Mouse (Mus musculus): Measurements from ENCODE around the gene Gm10392. TPM values are rescaled to one million over a fixed set of nuclear protein-coding genes. Genes with fewer than 3 reads are reported as not detected.

The Gm10392 gene
- polyA plus RNA-seq, 1 experiment from 2014 or later, result not detected

GRCm38 (mm10) chr11:77490451-77490850 lies 28.5 kb downstream of the Gm10392 start:
- no peak for ATAC-seq (ENCODE audit: insufficient number of reproducible peaks, low FRiP score)
- H3K36me3 ChIP-seq, result no peaks in the 10 kb centered on the region
- H3K9ac ChIP-seq, result 0 out of 2 replicates have a peak overlapping the region, but pooled peaks have one; percentile 89
- H3K9me3 ChIP-seq (replicated peaks), result no peaks in the 10 kb centered on the region
- 0 out of 2 replicates have a peak, but pooled peaks cover 5% of the 10 kb centered on the region for H3K27me3 ChIP-seq (replicated peaks)
- H3K4me1 ChIP-seq (replicated peaks), result peaks cover 61% of the 10 kb centered on the region
- H3K27ac ChIP-seq (ENCODE audit: poor library complexity, severe bottlenecking), result no peak overlapping the region
- 65% methylated on average over 6 of the region's 6 CpGs for WGBS
- peak overlapping the region; percentile 96 for H3K4me2 ChIP-seq
- no peak overlapping the region for H3K4me3 ChIP-seq

GRCm38 (mm10) chr11:77489591-77490235 lies 29.3 kb downstream of the Gm10392 start, which contains the start of gene Ankrd13b:
Gene Ankrd13b, minus strand, starts transcription at chr11:77489678.
- WGBS, result 2% methylated on average over 64 of the region's 87 CpGs
- peak within 1 kb of the TSS; percentile 89 for H3K9ac ChIP-seq
- H3K36me3 ChIP-seq, result no peaks in the 10 kb centered on the region
- no peak for ATAC-seq (ENCODE audit: insufficient number of reproducible peaks, low FRiP score)
- H3K27ac ChIP-seq (ENCODE audit: poor library complexity, severe bottlenecking), result no peak within 1 kb of the TSS
- peak within 1 kb of the TSS; percentile 89 for H3K4me3 ChIP-seq
- no peaks in the 10 kb centered on the region for H3K9me3 ChIP-seq (replicated peaks)
- H3K27me3 ChIP-seq (replicated peaks), result 0 out of 2 replicates have a peak, but pooled peaks cover 5% of the 10 kb centered on the region
- H3K4me2 ChIP-seq, result peak within 1 kb of the TSS; percentile 96
- H3K4me1 ChIP-seq (replicated peaks), result peaks cover 54% of the 10 kb centered on the region

- Histone ChIP-seq H3K27ac (ENCODE audit: poor library complexity, severe bottlenecking) (no peak overlapping the region), H3K27me3 (replicated peaks) (0 out of 2 replicates have a peak, but pooled peaks cover 5% of the 10 kb centered on the region), H3K4me3 (peak overlapping the region; percentile 89), H3K9ac (peak overlapping the region; percentile 89), H3K36me3 (no peaks in the 10 kb centered on the region), H3K4me2 (peak overlapping the region; percentile 96), H3K9me3 (replicated peaks) (no peaks in the 10 kb centered on the region), H3K4me1 (replicated peaks) (peaks cover 46% of the 10 kb centered on the region)
- 3% methylated on average over 55 of the region's 55 CpGs for WGBS
- no peak for ATAC-seq (ENCODE audit: insufficient number of reproducible peaks, low FRiP score)
Observed at GRCm38 (mm10) chr11:77488771-77489581, 30.0 kb downstream of the Gm10392 start.

GRCm38 (mm10) chr11:77486798-77487197 lies 32.2 kb downstream of the Gm10392 start:
- Histone ChIP-seq H3K4me1 (replicated peaks) (peaks cover 46% of the 10 kb centered on the region), H3K27me3 (replicated peaks) (0 out of 2 replicates have a peak, but pooled peaks cover 5% of the 10 kb centered on the region), H3K4me3 (no peak overlapping the region), H3K9me3 (replicated peaks) (no peaks in the 10 kb centered on the region), H3K27ac (ENCODE audit: poor library complexity, severe bottlenecking) (no peak overlapping the region), H3K36me3 (no peaks in the 10 kb centered on the region), H3K9ac (no peak overlapping the region), H3K4me2 (no peak overlapping the region)
- no peak for ATAC-seq (ENCODE audit: insufficient number of reproducible peaks, low FRiP score)
- WGBS, result 70% methylated on average over 5 of the region's 5 CpGs

- Histone ChIP-seq H3K9ac (no peak overlapping the region), H3K4me2 (no peak overlapping the region), H3K4me3 (no peak overlapping the region), H3K27me3 (replicated peaks) (0 out of 2 replicates have a peak, but pooled peaks cover 5% of the 10 kb centered on the region), H3K27ac (ENCODE audit: poor library complexity, severe bottlenecking) (no peak overlapping the region), H3K36me3 (no peaks in the 10 kb centered on the region), H3K9me3 (replicated peaks) (no peaks in the 10 kb centered on the region), H3K4me1 (replicated peaks) (peaks cover 33% of the 10 kb centered on the region)
- no peak for ATAC-seq (ENCODE audit: insufficient number of reproducible peaks, low FRiP score)
- WGBS, result 67% methylated on average over 6 of the region's 6 CpGs
Observed at GRCm38 (mm10) chr11:77485229-77485628, 33.8 kb downstream of the Gm10392 start.

GRCm38 (mm10) chr11:77483510-77484255 lies 35.3 kb downstream of the Gm10392 start:
- no peaks in the 10 kb centered on the region for H3K36me3 ChIP-seq
- H3K4me3 ChIP-seq, result no peak overlapping the region
- ATAC-seq (ENCODE audit: insufficient number of reproducible peaks, low FRiP score), result no peak
- peaks cover 24% of the 10 kb centered on the region for H3K4me1 ChIP-seq (replicated peaks)
- 29% methylated on average over 11 of the region's 11 CpGs for WGBS
- no peaks in the 10 kb centered on the region for H3K9me3 ChIP-seq (replicated peaks)
- H3K27me3 ChIP-seq (replicated peaks), result 0 out of 2 replicates have a peak, but pooled peaks cover 5% of the 10 kb centered on the region
- H3K9ac ChIP-seq, result no peak overlapping the region
- no peak overlapping the region for H3K4me2 ChIP-seq
- no peak overlapping the region for H3K27ac ChIP-seq (ENCODE audit: poor library complexity, severe bottlenecking)

- Histone ChIP-seq H3K27ac (ENCODE audit: poor library complexity, severe bottlenecking) (no peak overlapping the region), H3K9me3 (replicated peaks) (no peaks in the 10 kb centered on the region), H3K4me1 (replicated peaks) (peaks cover 18% of the 10 kb centered on the region), H3K36me3 (no peaks in the 10 kb centered on the region), H3K4me3 (no peak overlapping the region), H3K4me2 (no peak overlapping the region), H3K9ac (no peak overlapping the region), H3K27me3 (replicated peaks) (no peaks in the 10 kb centered on the region)
- 52% methylated on average over 3 of the region's 3 CpGs for WGBS
- no peak for ATAC-seq (ENCODE audit: insufficient number of reproducible peaks, low FRiP score)
Observed at GRCm38 (mm10) chr11:77483043-77483442, 36.0 kb downstream of the Gm10392 start.

GRCm38 (mm10) chr11:77476895-77477294 lies 42.1 kb downstream of the Gm10392 start:
- peaks cover 11% of the 10 kb centered on the region for H3K36me3 ChIP-seq
- 88% methylated on average over 6 of the region's 6 CpGs for WGBS
- H3K27me3 ChIP-seq (replicated peaks), result no peaks in the 10 kb centered on the region; the same call in 1 of the 2 replicates
- H3K4me2 ChIP-seq, result no peak overlapping the region
- no peaks in the 10 kb centered on the region for H3K9me3 ChIP-seq (replicated peaks)
- H3K27ac ChIP-seq (ENCODE audit: poor library complexity, severe bottlenecking), result no peak overlapping the region
- no peak for ATAC-seq (ENCODE audit: insufficient number of reproducible peaks, low FRiP score)
- H3K9ac ChIP-seq, result no peak overlapping the region
- no peaks in the 10 kb centered on the region for H3K4me1 ChIP-seq (replicated peaks)
- no peak overlapping the region for H3K4me3 ChIP-seq

- Histone ChIP-seq H3K27ac (ENCODE audit: poor library complexity, severe bottlenecking) (no peak overlapping the region), H3K36me3 (peaks cover 17% of the 10 kb centered on the region), H3K9ac (no peak overlapping the region), H3K4me3 (no peak overlapping the region), H3K9me3 (replicated peaks) (no peaks in the 10 kb centered on the region), H3K4me2 (no peak overlapping the region), H3K27me3 (replicated peaks) (no peaks in the 10 kb centered on the region; the same call in 1 of the 2 replicates), H3K4me1 (replicated peaks) (no peaks in the 10 kb centered on the region)
- ATAC-seq (ENCODE audit: insufficient number of reproducible peaks, low FRiP score), result no peak
- WGBS, result 90% methylated on average over 14 of the region's 14 CpGs
Observed at GRCm38 (mm10) chr11:77476216-77476615, 42.8 kb downstream of the Gm10392 start.

- peaks cover 2% of the 10 kb centered on the region; the same call in 1 of the 2 replicates for H3K4me1 ChIP-seq (replicated peaks)
- H3K9ac ChIP-seq, result no peak overlapping the region
- H3K36me3 ChIP-seq, result peaks cover 34% of the 10 kb centered on the region
- no peaks in the 10 kb centered on the region for H3K9me3 ChIP-seq (replicated peaks)
- WGBS, result 80% methylated on average over 16 of the region's 16 CpGs
- peaks cover 19% of the 10 kb centered on the region for H3K27me3 ChIP-seq (replicated peaks)
- H3K27ac ChIP-seq (ENCODE audit: poor library complexity, severe bottlenecking), result no peak overlapping the region
- H3K4me2 ChIP-seq, result no peak overlapping the region
- ATAC-seq (ENCODE audit: insufficient number of reproducible peaks, low FRiP score), result no peak
- H3K4me3 ChIP-seq, result no peak overlapping the region
Observed at GRCm38 (mm10) chr11:77472775-77473174, 46.2 kb downstream of the Gm10392 start.
